Mouse (Mus musculus): ENCODE data around the gene Tradd. TPM values are rescaled to one million over a fixed set of nuclear protein-coding genes. Genes with fewer than 3 reads are reported as not detected.

Tradd gene
- total RNA-seq, 2 experiments from 2014 or later, result 4.6 to 10.9 TPM

Small RNA genes lying within 50 kb of the gene (microRNA-seq; reads per million reads assigned to microRNA genes)
- gene Gm27320, result 0 reads per million in 2 experiments
- 10,246 to 11,644 reads per million in 2 experiments for gene Mir328

Other genes with a start within 250 kb of the Tradd start
- not detected for gene Ces3a, start 216.0 kb downstream of the Tradd start, total RNA-seq (2021)
- gene Ces3b, start 180.9 kb downstream of the Tradd start, total RNA-seq (2021), result not detected
- not detected for gene Ces4a, start 132.8 kb downstream of the Tradd start, total RNA-seq (2021)
- 10 to 100 TPM; 22.0 to 22.1 TPM for gene Cbfb, start 93.9 kb downstream of the Tradd start, total RNA-seq (2021)
- 10 to 100 TPM; 35.4 to 36.4 TPM for gene D230025D16Rik, start 39.5 kb downstream of the Tradd start, total RNA-seq (2021)
- 1 to 10 TPM; 4.0 to 4.4 TPM for gene B3gnt9, start 9.5 kb downstream of the Tradd start, total RNA-seq (2021)
- gene Fbxl8, start within 50 bp of the Tradd start, total RNA-seq (2021), result under 1 TPM; 0.69 to 0.94 TPM
- 1 to 10 TPM; 4.1 to 5.0 TPM for gene Hsf4, start 5.2 kb upstream of the Tradd start, total RNA-seq (2021)
- 1 to 10 TPM; 6.8 to 7.8 TPM for gene Nol3, start 11.5 kb upstream of the Tradd start, total RNA-seq (2021)
- 10 to 100 TPM; 21.7 to 24.4 TPM for gene 4931428F04Rik, start 25.3 kb upstream of the Tradd start, total RNA-seq (2021)
- 1 to 10 TPM in 1 of 2 experiments, under 1 TPM in 1; 0.98 to 1.3 TPM for gene Exoc3l, start 31.5 kb upstream of the Tradd start, total RNA-seq (2021)
- gene E2f4, start 33.1 kb upstream of the Tradd start, total RNA-seq (2021), result 10 to 100 TPM; 31.4 to 34.7 TPM
- gene Elmo3, start 41.0 kb upstream of the Tradd start, total RNA-seq (2021), result under 1 TPM; 0.61 to 0.64 TPM
- 1 to 10 TPM; 4.0 to 9.2 TPM for gene Lrrc29, start 61.7 kb upstream of the Tradd start, total RNA-seq (2021)
- gene Tmem208, start 61.7 kb upstream of the Tradd start, total RNA-seq (2021), result 10 to 100 TPM; 40.7 to 45.2 TPM
- 1 to 10 TPM; 1.7 to 2.8 TPM for gene Fhod1, start 83.3 kb upstream of the Tradd start, total RNA-seq (2021)
- gene Slc9a5, start 84.2 kb upstream of the Tradd start, total RNA-seq (2021), result 10 to 100 TPM; 12.5 to 13.4 TPM
- 1 to 10 TPM in 1 of 2 experiments, under 1 TPM in 1; 0.49 to 1.1 TPM for gene Plekhg4, start 108.7 kb upstream of the Tradd start, total RNA-seq (2021)
- gene Kctd19, start 148.9 kb upstream of the Tradd start, total RNA-seq (2021), result not detected
- gene Lrrc36, start 149.0 kb upstream of the Tradd start, total RNA-seq (2021), result under 1 TPM; 0.34 to 0.59 TPM
- 10 to 100 TPM; 26.7 to 33.7 TPM for gene Tppp3, start 206.9 kb upstream of the Tradd start, total RNA-seq (2021)
- 10 to 100 TPM; 27.6 to 34.0 TPM for gene Zdhhc1, start 232.3 kb upstream of the Tradd start, total RNA-seq (2021)

Data from layer of hippocampus, postnatal 25 days (tissue).